Mouse (Mus musculus): Measurements from ENCODE around the gene Muc20.

DNA sequence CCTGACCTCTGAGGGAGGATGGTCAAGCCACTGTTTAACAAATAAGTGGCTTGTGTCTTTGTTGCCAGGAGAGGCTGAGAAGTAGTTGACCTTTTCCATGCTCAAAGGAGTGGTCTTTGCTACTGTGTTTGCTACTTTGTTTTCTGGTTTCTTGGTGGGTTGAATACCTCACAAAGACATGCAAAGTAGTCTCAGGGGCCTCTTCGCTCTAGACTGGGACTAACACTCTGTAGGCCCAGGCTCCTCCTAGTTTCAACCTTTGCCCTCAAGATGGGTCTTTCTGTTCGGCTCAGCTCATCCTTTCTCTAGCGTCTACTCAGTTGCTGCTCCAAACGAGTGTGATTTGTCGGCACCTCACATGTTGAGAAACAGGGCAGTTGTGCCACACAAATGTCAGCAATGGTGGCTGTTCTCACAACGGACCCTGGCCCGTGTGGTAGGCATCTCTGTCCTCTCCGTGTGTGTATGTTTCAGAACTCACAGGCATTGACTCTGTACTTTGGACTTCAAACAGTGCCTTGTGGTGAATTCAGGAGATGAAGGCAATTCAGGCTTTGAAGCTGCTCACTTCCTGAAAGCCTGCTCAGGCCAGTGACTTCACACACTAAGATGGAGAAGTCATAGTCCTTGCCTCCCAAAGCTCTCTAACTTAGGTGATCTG, 57.1 kb downstream of the Muc20 start:
- TF ChIP-seq CTCF (IDR thresholded peaks at IDR 0.05; ENCODE audit: low read depth, low read length) (no peak), GATA1 (IDR thresholded peaks at IDR 0.05; ENCODE audit: borderline replicate concordance, low read length) (no peak), GATA2 (IDR thresholded peaks at IDR 0.05; ENCODE audit: borderline replicate concordance, low read depth, low read length) (no peak), TAL1 (conservative IDR thresholded peaks at IDR 0.05; ENCODE audit: low read depth, low read length) (no peak), POLR2AphosphoS5 (IDR thresholded peaks at IDR 0.05; ENCODE audit: insufficient replicate concordance, low read depth, low read length) (no peak)

Measured in G1E (cell line).